Mouse (Mus musculus) urinary bladder, adult 18-20 months (tissue): Measurements from ENCODE around the gene Prl8a8.

Experiments
- DNase-seq, 2 experiments: peaks; one replicate each; pipeline ENCODE4 v3.0.0; 2022; ENCODE audit warnings: low spot score in 2 of 2, mixed read lengths in 2 of 2

Prl8a8 gene

DNA sequence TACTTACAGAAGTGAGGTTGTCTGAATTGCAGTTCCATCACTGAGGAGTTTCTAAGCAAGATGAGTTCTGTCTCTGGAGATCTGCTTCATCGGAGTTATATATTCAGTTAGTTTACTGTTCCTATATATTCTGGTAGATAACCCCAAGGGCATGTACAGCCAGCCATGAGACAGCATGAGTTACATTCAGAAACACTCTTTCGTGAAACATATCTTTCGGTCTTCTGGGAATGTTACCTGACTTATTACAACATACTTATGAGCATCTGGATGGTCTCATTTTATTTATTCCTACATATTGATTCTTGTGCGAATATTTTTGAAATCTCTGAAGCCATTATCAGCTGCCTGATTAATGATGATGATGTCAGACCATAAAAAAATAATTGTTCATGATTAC lies at the start of gene Prl8a8:
Gene Prl8a8, minus strand, starts transcription at position 101 of the 400 bp plus-strand sequence.
- no peak for DNase-seq

DNA sequence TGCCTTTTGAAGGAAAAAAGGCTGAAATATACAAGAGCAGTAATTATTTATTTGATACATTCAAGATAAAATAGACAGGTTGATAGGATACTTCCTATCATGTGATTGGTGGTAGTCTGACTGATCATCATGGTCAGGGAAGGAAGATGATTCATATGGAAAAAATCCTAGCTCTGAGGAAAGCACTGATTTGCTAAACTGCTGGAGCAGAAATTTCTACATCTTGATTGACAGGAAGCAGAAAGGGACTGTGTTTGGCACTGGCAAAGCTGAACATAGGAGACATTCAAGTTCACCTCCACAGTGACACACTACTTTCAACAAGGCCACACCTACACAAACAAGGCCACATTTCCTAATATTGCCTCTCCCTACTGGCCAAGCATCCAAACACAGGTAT lies 40.3 kb upstream of the Prl8a8 start:
- DNase-seq: no peak

DNA sequence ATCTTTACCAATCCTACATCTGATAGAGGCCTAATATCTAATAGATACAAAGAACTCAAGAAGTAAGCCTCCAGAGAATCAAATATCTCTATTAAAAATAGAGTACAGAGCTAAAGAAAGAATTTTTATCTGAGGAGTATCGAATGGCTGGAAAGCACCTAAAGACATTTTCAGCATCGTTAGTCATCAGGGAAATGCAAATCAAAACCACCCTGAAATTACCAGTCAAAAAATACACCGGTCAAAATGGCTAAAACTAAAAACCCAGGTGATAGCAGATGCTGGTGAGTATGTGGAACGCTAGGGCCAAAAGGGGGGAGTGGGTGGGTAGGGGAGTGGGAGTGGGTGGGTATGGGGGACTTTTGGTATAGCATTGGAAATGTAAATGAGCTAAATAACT lies 10.1 kb upstream of the Prl8a8 start:
- DNase-seq: no peak

DNA sequence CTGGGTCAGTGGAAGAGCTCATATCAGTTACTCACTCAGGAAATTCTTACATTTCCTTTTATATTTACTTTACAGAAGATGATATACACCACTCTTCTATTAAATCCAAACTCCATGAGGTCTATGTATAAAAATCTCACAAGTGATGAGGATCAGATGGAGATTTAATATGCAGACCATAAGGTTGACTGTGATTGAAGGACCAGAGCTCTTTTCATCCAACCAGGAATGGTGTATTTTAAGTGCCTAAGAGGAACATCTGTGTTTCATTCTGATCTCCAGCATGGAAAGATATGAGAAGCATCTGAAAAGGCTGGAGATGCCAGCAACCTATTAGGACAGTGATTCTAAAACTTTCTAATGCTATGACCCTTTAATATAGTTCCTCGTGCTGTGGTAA lies 5.4 kb downstream of the Prl8a8 start:
- no peak for DNase-seq
